Mouse (Mus musculus) right cerebral cortex, postnatal 4 days (tissue): Measurements from ENCODE around the gene Sertad2.
A peak's percentile ranks its signal among the peaks of the same experiment; 100 is the strongest.

Experiments
- DNase-seq: peaks from one replicate; pipeline ENCODE4 v3.0.0-alpha.2; 2022

Sertad2 gene

DNA sequence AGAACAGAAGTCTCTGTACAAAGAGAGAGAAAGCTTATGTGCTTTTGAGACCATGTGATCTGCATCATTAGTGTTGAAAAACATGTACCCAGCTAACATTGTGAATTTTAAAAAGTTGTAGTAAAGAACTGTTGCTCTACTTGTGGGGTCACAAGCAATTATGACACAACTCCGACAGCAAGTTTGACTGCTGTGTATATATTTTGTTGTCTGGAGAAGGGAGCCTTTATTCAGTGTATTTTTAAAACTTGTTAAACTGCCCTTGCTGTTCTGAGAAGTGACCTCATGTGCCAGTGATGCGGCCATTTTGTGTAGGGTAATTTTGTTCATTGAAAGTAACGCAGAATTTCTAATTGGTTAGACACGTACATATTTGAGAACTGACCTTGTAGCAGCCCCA is 61.1 kb downstream of the Sertad2 start:
- no peak for DNase-seq

DNA sequence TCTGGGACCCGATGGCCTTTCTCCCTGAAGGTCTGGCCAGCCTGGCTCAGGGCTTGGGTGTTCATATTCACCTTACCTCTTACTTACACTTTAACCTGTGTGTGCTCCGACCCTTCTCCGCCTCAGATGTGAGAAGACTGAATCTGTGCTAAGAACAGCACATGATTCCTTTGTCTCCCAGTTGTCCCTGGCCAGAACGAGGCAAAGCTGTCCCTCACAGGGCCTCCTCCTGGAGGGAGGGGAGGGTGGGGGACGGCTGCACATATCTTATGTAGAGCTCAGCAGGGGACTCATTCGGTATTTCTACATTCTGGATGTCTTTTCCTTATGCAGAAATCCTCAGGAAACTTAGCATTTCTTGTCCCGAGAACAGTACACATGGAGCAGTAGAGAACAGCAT is 62.6 kb downstream of the Sertad2 start:
- DNase-seq = no peak

GRCm38 (mm10) chr11:20608442-20608841 is 65.4 kb downstream of the Sertad2 start:
- DNase-seq = no peak

DNA sequence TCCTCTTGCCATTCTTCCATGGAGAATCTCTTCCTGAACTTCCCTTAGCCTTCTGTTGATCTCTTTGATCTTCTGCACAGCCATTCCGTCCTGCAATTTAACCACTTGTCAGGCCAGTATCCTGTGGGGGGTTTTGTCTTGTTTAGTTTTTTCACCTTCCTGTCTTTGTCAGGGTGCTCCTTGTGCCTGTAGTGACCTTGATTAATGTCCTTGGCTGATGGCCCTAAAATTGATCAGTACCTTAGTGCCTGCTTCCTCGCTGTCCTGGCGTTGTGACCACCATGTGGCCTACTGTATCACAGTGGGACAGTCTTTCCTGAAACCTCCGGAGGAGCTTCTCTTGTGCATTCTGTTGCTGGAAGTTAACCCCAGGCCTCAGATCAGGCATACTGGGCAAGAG is 70.2 kb downstream of the Sertad2 start:
- no peak for DNase-seq

DNA sequence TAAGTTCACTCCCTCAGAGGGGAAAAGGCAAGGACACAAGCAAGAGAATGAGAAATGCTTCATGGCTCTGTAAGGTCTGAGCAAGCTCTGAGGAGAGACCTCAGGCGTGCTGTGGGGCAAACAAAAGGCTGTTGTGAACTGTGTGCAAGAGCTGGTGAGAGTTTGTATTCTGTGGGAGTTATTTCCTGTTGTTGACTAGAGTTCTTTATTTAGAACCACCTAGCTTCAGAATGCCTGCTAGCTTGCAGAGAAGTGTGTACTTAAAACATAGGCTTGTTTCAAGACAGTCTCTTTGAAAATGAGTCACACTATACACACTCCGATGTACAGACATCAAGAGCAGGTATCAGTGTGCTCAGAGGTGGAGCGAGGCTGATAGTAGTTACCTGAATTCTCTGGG is 73.0 kb downstream of the Sertad2 start:
- DNase-seq = no peak

DNA sequence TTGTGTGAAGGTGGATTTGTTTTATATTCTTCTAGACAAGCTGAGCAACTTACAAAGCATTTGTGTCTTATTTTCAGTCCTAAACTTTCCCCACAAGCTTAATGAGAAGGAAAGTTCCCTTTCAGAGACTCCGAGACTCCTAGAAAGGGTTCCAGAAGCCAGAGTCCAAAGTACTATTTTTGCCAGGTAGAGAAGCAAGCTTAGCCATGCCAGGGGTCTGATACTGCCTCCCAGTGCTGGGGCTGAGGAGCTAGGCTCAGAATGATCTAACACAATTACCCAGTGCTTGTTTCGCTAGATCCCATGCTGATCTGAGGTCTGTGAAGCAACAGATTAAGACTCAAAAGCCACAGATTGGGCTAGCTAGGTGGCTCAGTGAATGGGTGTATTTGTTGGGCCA is 84.1 kb downstream of the Sertad2 start:
- DNase-seq = no peak

DNA sequence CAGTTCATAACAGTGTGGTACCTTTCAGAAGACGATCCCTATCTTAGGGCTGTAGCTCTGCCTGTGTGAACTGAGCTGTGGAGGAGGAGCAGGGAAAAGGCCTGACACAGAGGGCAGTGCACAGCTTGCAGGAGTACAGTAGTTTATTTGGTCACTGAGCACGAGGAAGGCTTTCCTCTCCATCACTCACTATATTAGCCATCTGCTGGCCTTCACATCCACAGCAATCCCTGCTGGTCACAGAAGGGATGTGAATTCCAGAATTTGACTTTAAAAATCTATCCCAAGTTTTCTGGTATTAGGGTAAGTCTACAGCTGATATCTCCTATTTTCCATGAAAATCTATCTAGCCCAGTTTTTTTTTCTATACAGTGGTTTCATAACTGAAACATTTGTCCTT is 85.2 kb downstream of the Sertad2 start:
- DNase-seq = no peak

GRCm38 (mm10) chr11:20629700-20630099 is 86.6 kb downstream of the Sertad2 start:
- DNase-seq = no peak

DNA sequence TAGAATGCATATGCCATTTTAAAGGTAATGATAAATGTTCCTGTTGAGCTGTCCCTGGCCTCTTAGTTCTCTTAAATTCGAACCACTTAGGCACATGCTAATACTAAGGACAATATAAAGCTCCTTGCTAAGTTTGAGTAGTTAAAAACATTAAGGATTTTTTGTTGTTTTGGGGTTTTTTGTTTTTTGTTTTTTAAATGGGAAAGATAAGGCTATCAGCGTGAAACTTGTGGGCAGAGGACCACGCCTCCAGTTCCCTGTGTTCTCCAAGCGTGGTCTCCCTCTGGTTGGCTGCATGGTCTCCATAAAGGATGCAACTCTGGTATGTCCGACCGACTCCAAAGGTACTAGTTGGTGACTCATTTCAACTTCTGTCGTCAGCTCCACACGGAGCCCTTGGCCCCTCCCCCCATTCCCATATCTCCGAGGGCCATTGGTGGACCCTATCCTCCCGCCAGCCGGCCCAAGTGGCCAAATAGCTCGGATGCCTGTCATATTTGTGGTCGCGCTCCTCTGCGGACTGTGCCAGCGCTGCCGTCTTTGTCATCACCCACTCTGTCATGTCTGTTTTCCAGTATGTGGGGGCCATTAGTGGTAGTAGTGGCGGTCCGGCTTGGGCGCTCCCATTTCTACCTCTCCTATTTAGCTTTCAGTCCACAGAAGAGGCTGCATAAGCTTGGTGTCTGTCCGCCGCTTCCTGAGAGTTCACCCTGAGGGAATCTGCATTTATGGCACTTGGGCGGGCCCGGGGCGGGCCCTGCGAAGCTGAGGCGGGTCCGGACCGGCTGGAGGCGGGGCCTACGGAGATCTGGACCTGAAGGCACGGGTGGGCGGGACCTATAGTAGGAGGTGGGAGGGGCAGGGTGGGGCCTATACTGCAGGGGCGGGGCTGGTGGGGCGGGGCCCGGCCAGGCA is 88.2 kb downstream of the Sertad2 start:
- DNase-seq = peak; percentile 85

DNA sequence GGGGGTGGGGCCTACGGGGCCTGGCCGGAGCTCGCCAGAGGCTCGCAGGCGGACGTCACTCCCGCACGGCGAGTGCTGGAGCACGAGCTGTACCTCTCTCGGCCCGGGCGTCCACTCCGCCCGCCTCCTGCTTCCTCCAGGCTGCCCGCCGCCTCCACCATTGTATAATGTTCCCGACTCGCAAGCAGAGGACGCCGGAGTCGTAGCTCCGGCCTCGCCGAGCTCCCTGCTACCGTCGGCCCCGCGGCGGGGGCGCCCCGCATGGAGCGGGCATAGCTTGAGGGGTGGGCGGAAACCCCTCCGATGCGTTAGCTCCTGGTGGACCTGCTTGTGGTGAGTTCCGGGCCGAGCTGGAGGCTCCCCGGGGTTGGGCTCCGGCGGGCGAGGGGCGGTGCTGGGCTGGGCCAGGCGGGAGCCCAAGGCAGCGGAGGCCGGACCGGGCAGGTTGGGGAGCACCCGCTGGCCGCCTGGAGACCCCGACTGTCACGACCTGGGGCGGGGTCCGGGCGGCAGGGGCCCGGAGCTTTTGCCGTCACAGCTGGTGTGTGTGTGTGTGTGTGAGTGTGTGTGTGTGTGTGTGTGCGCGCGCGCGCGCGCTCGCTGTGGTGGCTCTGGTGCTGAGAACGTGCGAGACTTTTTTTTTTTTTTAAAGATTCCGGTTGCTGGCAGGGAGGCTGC is 89.0 kb downstream of the Sertad2 start:
- peak; percentile 73 for DNase-seq

DNA sequence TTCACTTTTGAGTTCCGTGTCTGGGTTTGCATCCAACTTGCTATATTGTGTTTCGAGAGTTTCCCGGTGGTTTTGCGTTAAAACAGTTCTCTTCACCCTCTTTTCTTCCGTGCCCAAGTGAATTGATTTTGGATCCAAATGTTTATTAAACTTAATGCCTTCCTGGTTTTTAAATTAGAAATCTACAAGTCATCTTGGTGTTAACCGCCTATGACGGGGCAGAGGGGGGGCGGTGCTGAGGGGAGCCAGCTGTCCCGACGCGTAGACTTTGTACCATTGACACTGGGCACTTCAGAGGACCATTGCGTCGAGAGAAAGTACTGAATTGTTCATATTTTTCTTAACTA is 89.5 kb downstream of the Sertad2 start:
- no peak for DNase-seq

DNA sequence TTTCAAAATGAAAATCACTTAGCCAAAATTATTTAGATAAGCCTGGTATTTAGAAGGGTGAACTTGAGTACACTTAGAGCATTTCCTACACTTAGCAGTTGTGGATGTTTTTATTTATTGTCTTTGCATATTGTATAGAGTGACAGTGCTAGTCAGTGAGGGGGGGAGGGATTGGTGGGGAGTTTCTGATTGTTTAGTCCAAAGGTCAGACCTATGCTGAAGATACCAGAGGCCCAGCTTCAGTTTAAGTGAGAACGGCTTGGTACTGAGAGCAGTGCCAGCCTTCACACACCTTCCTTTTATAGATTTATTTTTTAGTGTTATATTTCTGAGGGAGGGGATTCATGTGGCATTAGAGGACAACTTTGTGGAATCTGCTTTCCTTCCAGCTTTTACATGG is 91.5 kb downstream of the Sertad2 start:
- no peak for DNase-seq

- DNase-seq = no peak
These were observed 92.6 kb downstream of the Sertad2 start for GRCm38 (mm10) chr11:20635646-20636045.

DNA sequence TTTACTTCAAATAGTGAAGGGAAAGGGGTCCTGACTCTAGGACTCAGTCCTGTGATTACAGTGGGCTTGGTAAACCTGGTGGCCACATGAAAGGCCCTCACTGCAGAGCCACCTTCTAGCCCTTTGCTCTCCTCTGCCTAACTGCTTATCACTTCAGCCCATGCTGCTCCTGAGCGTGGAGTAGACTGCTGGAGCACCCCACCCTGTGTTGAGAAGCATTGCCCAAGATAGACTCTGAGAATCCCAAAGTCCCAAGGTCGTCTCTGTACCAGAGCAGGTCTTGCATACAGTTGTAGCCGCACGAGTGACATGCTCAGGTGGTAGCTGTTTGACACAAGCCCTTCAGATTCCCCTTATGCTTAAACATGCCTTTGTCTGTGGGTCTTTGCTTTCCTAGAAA is 93.1 kb downstream of the Sertad2 start:
- no peak for DNase-seq

- no peak for DNase-seq
These were observed 94.0 kb downstream of the Sertad2 start for GRCm38 (mm10) chr11:20637060-20637459.

- peak; percentile 83 for DNase-seq
These were observed 95.8 kb downstream of the Sertad2 start for GRCm38 (mm10) chr11:20638841-20639240.

DNA sequence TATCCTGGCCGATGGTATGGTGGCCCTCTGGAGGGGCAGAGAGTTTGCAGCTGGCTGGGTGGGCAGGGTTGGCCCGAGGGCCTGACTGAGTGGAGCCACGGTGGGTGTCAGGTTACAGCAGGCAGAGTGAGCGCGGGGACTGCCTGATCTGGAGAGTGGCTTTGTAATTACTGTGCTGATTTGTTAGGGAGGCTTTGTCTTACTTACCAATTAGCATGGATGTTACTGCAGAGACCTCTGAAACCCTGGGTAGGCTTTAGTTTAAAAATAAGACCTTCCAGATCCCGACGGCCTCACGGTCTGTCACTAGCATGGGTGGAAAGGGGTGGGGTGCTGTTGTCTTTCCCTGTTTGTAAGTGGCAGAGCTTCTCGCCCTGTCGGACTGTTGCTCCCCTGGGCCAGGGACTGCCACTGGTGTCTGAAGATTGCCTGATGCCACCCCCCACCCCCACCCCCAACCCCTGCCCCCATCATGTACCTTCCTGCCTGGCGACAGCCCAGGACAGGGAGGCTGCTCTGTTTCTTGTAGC is 96.9 kb downstream of the Sertad2 start:
- no peak for DNase-seq

- no peak for DNase-seq
These were observed 99.3 kb downstream of the Sertad2 start for GRCm38 (mm10) chr11:20642321-20642720.

DNA sequence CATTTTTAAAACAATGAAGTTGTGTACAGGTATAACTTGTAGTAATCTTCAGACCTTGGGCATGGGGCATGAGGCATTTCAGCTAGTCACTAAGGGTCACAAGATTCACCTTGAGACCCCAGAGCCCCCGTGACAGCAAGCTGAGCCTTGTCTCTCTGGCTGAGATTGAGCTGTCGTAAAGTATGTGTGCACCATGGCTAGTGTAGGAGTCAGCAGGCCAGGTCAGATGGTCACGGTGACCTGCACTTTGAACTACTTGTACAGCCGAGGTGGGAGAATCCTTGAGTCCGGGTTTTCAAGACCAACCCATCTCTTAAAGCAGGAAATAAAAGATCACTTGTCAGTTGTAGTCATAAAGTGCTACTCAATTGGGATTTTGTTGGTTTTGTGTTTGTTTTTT is 100.1 kb downstream of the Sertad2 start:
- DNase-seq = no peak

- DNase-seq = no peak
These were observed 101.1 kb downstream of the Sertad2 start for GRCm38 (mm10) chr11:20644166-20644565.

DNA sequence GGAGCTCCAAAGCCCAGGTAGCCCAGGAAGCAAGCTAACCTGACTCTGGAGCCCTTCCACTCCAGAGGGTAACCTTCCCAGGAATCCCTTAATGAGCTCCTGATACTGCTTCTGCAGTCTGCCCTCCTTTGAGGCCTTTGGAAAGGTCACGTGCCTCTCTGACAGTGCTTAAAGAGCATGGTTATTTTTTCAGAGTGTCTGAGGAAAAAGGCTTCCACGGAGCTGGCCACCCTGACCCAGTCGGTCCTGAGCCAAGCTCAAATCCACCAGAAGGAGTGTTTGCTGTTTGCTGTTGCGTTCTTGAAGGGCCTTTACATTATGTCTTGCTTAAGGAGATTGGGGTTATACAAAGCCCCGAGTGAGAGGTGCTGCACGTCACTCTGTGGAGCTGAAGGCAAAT is 101.8 kb downstream of the Sertad2 start:
- DNase-seq = no peak

DNA sequence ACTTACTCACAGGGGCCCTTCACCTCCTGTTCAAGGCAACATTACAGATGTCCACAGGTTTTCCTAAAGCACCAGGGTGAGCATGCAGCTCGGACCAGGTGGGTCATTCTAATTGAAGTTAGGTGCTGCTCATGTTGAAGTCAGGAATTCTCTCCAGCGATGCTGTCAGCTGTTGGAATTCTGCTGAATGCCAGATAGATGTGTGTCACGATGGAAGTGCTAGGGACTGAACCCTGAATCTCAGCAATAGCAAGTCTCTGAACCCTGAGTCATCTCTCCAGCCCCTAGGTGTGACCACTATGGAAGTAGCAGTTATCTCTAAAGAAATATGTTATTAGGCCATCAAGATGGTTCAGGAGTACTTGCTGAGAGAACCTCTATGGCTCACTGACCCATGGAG is 102.5 kb downstream of the Sertad2 start:
- no peak for DNase-seq

GRCm38 (mm10) chr11:20646142-20646541 is 103.1 kb downstream of the Sertad2 start:
- no peak for DNase-seq
